Mouse (Mus musculus) left cerebral cortex, adult 9 months (tissue): ENCODE measurements around the gene Snrpd3.
"Not testable (repeated sequence)": the region's sequence is repeated elsewhere in the genome, so short reads cannot be mapped to it uniquely, and the experiment has no call there.

ENCODE experiments used
- DNase-seq, 2 experiments: peaks; one replicate each; pipeline ENCODE4 v3.0.0; 2022; ENCODE audit warnings: low spot score in 2 of 2

The Snrpd3 gene

GRCm38 (mm10) chr10:75501641-75502040 lies 15.7 kb upstream of the Snrpd3 start:
- no peak for DNase-seq

DNA sequence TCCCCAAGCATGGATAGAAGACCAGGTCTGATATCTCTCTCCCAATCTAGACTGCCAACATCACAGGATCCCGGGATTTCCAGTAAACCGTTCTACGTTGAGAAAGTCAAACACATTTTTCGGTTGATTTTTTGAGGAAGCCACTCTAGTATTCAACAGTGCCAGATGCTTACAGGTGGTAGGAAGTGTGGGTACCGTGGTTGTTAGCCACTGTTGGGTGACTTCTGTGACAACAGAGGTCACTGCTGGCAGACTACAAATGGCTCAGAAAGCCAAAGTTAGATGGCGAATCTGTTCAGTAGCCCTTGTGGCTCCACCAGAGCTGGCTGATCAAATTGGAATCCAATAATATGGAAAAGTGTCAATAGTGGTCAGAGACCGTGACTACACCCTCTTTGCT lies 13.7 kb upstream of the Snrpd3 start:
- no peak for DNase-seq

GRCm38 (mm10) chr10:75504234-75505129 lies 12.9 kb upstream of the Snrpd3 start:
- no peak for DNase-seq

- DNase-seq: no peak
These were observed 12.2 kb upstream of the Snrpd3 start for GRCm38 (mm10) chr10:75505130-75505495.

DNA sequence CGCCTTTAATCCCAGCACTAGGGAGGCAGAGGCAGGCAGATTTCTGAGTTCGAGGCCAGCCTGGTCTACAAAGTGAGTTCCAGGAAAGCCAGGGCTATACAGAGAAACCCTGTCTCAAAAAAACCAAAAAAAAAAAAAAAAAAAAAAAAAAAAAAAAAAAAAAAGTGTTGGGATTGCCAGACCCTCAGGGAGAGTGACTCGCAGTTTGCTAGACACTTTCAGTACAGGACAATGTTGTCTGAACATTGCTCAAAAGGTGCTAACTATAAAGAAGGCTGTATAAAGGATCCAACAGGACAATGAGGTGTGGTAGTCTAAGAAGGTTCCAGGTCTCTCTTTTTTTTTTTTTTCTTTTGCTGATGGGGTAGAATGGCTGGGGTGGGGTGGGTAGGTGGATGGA lies 11.4 kb upstream of the Snrpd3 start:
- DNase-seq: not testable (repeated sequence)

- no peak for DNase-seq
These were observed 6.9 kb upstream of the Snrpd3 start for GRCm38 (mm10) chr10:75510446-75510845.

DNA sequence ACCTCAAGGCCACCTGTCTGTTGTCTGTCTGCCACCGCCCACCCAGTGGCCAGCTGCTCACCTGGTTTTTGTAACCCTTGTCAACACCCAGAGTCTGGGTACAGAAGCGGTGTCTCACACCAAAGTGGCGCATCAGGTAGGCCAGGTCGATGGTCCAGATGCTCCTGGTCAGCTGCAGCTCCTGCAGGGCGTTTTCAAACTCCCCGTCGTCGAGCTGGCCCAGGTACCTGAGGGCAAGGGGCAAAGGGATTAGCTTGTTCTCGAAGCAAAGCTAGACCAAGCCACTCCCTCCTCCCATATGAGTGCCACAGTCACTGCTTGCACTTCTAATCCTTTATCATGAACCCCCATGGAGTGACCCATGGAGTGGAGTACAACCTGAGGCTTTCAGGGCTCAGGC lies 6.3 kb upstream of the Snrpd3 start:
- DNase-seq: no peak

DNA sequence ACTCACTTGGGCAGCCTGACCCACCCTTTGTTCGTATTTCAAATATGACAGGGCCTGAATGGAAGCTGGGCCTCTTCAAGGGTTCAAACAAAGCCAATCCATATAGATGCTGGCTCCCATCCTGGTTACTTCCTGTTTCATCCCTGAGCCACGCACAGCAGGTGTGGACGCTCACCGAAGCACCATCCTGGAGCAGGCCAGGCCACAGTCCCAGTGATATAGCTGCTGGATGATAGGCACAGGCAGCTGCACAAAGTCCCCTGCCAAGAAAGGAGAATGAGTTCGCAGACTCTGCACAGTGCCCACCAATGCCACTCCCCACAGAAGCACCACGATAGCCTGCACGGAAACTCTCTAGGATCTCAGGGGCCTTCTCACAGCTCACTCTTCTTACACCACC lies 5.5 kb upstream of the Snrpd3 start:
- no peak for DNase-seq

GRCm38 (mm10) chr10:75512796-75513195 lies 4.6 kb upstream of the Snrpd3 start:
- DNase-seq: no peak

DNA sequence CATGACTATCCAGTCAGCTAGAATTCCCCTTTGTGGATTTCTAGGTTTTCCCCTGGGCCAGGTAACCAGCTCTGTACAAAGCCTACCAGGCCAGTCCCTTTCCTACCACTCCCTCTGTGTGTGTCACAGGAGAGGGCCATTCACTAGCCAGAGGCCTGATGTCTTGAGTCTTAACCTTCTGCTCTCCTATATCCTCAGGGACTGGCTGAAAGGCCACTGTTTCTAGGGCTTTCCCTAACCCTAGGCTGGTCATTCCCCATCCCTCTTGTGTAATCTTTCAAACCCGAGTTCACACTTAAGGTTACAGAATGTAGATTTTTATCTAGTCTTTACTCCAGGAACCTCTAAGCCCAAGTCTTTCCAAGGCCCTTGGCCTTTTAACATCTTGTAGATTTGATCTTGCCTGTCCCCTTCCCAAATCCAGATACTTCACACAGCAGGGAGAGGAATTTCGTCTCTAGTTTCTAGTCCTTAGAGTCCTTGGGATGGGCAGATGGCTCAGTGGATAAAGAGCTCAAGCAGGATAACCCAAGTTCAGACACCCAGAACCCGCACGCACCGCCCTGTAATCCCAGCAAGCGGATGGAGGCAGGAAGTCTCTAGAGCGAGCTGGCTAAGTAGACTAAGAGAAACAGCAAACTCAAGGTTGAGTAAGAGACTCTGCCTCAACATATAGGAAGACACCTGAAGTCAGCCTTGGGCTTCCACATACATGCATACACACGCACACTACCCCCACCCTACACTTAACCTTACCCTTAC lies 3.9 kb upstream of the Snrpd3 start:
- DNase-seq: no peak

- no peak for DNase-seq
These were observed 3.0 kb upstream of the Snrpd3 start for GRCm38 (mm10) chr10:75514361-75514760.

DNA sequence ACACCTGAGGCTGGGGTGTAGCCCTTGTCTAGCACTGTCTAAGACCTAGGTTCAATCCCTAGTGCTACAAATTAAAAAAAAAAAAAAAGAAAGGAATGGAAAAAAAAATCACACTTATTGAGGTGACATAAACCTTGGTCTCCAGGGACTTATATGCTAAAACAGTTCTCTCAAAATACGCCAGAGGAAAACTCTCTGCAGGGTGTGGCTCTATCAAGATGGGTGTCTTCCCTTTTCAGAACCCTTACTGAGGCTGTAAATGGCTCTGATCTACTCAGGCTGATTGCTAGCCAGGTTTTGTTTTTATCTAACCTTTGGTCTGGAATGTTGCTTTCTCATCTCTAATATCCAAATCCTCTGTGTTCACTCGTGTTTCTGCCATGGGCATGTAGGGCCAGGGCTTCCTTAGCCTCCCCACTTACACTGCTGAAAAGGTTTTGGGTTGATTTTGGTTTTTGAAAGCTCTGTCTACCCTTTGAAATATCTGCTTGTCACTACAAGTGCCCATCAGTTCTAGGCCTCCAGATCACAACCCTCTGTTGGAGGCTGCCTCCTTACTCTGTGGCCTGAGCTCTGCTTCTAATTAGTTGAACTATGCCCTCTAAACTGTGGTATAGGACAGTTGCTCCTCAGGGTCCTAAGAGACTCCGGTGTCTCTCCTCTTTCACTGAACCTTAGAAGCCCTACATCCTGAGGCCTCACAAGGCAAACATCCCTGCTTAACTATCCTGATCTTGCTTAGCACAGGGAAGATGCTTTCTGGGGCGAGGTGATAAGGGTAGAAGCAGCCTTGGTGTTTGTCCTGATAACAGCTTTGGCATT lies 1.9 kb upstream of the Snrpd3 start:
- DNase-seq: no peak

DNA sequence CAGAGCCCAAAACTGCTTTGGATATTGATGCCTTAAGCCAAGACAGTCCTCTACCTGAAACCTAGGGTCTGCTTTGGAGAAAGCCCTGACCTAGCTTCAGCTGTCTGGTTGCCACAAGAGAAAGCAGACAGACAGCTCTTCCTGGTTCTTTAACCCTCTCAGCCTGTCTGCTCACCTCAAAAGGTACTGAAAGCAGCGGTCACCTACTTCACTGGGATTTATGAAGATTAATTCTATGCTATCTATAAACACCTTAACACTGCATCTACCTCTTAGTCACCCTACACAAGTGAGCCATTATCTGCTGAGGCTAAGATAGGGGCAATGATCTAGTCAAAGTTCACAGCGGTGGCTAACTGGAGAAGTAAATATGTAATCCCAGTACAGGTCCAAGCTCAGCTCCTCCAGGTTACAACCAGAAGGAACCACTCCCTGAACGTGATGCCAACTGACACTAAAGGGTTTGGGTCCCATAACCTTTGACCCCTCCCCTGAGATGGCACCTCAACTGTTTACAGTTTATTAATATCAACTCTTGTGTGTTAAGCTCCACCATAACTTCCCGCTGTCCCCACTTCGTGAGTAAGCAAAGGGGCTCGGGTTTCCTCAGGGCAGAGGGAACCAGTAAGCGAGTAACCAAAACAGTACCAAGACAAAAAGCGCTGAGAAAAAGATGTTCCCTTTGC lies 1.2 kb upstream of the Snrpd3 start:
- no peak for DNase-seq

DNA sequence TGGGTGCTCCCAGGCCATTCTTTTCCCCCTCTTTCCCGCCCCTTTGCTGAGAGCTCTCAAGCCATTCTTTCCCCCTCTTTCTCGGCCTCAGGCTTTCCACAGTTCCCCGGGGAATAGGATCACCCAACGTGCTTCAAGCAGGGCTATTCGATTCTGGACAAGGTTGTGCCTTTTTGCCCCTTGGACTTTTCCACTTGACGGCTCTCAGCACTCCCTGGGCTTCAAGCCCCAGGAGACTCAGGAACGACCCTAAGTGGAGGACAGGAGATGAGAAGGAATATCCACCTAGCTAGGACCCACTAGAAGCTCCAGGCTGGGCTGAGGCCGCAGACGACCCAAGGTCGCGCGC lies 653 bp upstream of the Snrpd3 start:
- no peak for DNase-seq

DNA sequence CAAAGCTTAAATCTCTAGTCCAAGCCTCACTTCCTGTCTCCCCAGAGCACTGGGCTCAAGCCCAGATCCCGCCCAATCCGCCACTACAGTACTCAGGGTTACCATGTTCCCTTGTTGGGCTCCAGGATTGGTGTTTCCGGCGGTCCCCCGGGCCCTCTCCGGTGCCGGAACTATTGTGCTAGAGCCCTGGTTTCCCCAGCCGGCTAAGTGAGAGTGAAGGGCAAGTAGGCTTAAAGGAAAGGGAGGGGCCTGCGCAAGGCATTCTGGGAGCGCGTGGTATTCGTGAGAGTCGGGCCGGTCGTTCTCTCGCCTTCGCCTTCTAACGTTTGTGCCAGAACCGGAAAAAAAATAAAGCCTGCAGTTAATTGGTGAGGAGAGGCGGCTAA lies 400 bp downstream of the Snrpd3 start, which contains the start of gene Gucd1:
Gene Gucd1 (minus strand): TSS at position 215 of the 386 bp plus-strand sequence.
- peak; percentile 93 to 99 for DNase-seq

DNA sequence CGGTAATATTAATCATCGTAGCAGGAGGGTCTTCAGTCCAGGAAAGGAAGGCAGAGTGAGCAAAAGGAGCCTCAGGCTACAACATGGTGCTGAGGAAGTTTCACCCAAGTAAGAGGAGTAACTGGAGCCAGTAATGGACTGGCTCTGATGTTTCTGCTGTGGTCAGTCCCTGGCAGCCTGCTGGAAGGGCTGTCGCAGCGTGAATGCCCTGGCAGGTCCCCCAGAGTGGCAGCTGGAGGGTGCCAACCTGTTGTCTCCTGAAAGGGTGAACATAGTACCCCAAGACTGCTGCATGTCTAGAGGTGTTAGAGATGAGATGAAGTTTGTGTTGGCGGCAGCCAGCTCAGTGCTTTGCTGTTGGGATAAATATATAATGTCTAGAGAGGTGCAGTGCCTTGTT lies 3.2 kb downstream of the Snrpd3 start:
- DNase-seq: no peak

DNA sequence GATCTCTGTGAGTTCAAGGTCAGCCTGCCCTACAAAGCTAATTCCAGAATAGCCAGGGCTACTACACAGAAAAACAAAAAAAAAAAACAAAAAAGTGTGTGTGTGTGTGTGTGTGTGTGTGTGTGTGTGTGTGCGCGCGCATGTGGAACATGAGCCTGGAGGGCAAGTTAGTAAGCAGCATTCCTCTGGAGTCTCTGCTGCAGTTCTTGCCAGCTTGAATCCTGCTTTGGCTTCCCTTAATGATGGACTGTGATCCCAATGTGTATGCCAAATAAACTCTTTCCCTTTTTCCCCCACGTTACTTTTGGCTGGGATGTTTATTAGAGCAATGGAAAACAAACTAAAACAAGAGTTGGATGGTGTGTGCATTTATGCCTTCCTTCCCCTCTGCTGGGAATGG lies 4.3 kb downstream of the Snrpd3 start:
- no peak for DNase-seq

- not testable (repeated sequence) for DNase-seq
These were observed 8.1 kb downstream of the Snrpd3 start for GRCm38 (mm10) chr10:75525450-75525849.

DNA sequence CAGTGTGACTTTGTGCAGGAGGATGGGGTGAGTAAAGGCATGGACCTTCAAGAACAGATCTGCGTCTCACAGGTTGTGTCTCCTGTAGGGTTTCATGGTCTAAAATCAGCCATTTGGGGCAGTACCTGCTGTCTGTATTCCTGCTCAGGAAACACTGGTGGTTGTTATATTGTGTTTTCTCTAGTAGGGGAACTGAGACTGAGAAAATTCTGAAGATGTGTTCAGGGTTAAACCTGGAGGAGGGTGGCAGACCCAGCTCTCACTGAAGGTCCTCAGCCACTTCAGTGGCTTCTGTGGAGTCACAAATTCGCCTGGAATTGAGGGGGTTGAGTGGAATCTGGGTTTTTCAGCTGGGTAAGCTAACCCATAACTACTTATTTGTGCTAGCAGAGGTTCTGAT lies 13.0 kb downstream of the Snrpd3 start:
- DNase-seq: no peak

- no peak for DNase-seq
These were observed 14.3 kb downstream of the Snrpd3 start for GRCm38 (mm10) chr10:75531532-75532090.

- DNase-seq: no peak
These were observed 16.9 kb downstream of the Snrpd3 start for GRCm38 (mm10) chr10:75534216-75534615.
